Mouse (Mus musculus) MEL (cell line): Measurements from ENCODE around the gene BC030870.

Experiments
- CTCF ChIP-seq, 3 experiments: IDR thresholded peaks in 2 of 3; conservative IDR thresholded peaks in 1 of 3; 2 replicates each; pipeline ENCODE4 v1.5.1; 2011 to 2012; ENCODE audit warnings: low read length in 3 of 3, low read depth in 2 of 3, mild to moderate bottlenecking in 2 of 3, improper control_type of control experiment in 1 of 3, inconsistent platforms in 1 of 3, mixed read lengths in 1 of 3, moderate library complexity in 1 of 3; ENCODE audit not compliant: control insufficient read depth in 1 of 3, insufficient read depth in 1 of 3, poor library complexity in 1 of 3, severe bottlenecking in 1 of 3
- ELF1 ChIP-seq: IDR thresholded peaks from 2 replicates; pipeline ENCODE4 v1.6.1; 2014; ENCODE audit warnings: low read depth, mild to moderate bottlenecking, inconsistent platforms, low read length, improper control_type of control experiment, moderate library complexity
- GATA1 ChIP-seq: IDR thresholded peaks from 2 replicates; pipeline ENCODE4 v1.6.1; 2011; ENCODE audit warnings: low read depth, low read length, improper control_type of control experiment
- MAX ChIP-seq: IDR thresholded peaks from 2 replicates; pipeline ENCODE4 v1.6.1; 2011; ENCODE audit warnings: low read length, improper control_type of control experiment
- MXI1 ChIP-seq: IDR thresholded peaks from 2 replicates; pipeline ENCODE4 v1.6.1; 2011; ENCODE audit warnings: mild to moderate bottlenecking, low read depth, low read length, improper control_type of control experiment
- NELFE ChIP-seq: IDR thresholded peaks from 2 replicates; pipeline ENCODE4 v1.6.1; 2011; ENCODE audit warnings: low read depth, low read length, improper control_type of control experiment
- POLR2A ChIP-seq, 2 experiments: IDR thresholded peaks; 2 replicates each; pipeline ENCODE4 v1.6.1; 2011 to 2012; ENCODE audit warnings: low read length in 2 of 2, mild to moderate bottlenecking in 2 of 2, control low read depth in 1 of 2, improper control_type of control experiment in 1 of 2, low read depth in 1 of 2, moderate library complexity in 1 of 2; ENCODE audit not compliant: control insufficient read depth in 1 of 2, insufficient read depth in 1 of 2, poor library complexity in 1 of 2
- RAD21 ChIP-seq: IDR thresholded peaks from 2 replicates; pipeline ENCODE4 v1.6.1; 2011; ENCODE audit warnings: mild to moderate bottlenecking, low read depth, low read length, improper control_type of control experiment
- SIN3A ChIP-seq: IDR thresholded peaks from 2 replicates; pipeline ENCODE4 v1.6.1; 2012; ENCODE audit warnings: low read length, improper control_type of control experiment, inconsistent platforms
- SMC3 ChIP-seq: IDR thresholded peaks from 2 replicates; pipeline ENCODE4 v1.6.1; 2011; ENCODE audit warnings: low read depth, low read length, improper control_type of control experiment
- TCF12 ChIP-seq: IDR thresholded peaks from 2 replicates; pipeline ENCODE4 v1.6.1; 2014; ENCODE audit warnings: low read depth, mild to moderate bottlenecking, inconsistent platforms, low read length, improper control_type of control experiment, moderate library complexity
- USF2 ChIP-seq, 2 experiments: IDR thresholded peaks; 2 replicates each; pipeline ENCODE4 v1.6.1; 2011 to 2012; ENCODE audit warnings: improper control_type of control experiment in 2 of 2, low read length in 2 of 2, borderline replicate concordance in 1 of 2, inconsistent platforms in 1 of 2, low read depth in 1 of 2, mild to moderate bottlenecking in 1 of 2; ENCODE audit not compliant: insufficient read depth in 1 of 2
- ZKSCAN1 ChIP-seq: IDR thresholded peaks from 2 replicates; pipeline ENCODE4 v1.6.1; 2012; ENCODE audit warnings: low read depth, mild to moderate bottlenecking, inconsistent platforms, low read length, improper control_type of control experiment, moderate library complexity

DNA sequence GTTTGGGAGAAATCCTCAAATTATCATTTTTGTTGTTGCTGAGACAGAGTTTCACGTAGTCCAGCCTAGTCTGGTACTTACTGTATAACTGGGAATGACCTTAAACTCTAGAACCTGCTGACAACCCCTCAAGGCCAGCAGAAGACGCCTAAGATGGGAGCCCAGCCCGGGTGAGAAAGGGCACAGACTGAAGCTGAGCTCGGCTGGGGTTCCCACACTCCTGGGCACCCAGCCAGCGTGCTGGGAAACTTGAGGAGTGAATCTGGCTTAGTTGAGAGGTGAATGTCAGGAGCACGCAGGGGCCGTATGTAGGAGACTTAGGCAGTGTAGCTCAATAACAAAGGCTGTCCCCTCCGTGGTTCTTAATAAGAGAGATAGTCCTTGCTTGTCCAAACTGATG is 41.7 kb downstream of the BC030870 start:
- TF ChIP-seq SIN3A (no peak), MXI1 (no peak), CTCF (IDR thresholded peaks at IDR 0.05 in 2 of 3, conservative IDR thresholded peaks at IDR 0.05 in 1 of 3; ENCODE audit: control insufficient read depth in 1 of 3, insufficient read depth in 1 of 3, low read depth in 2 of 3, low read length in 3 of 3, poor library complexity in 1 of 3, severe bottlenecking in 1 of 3) (no peak), RAD21 (no peak), GATA1 (no peak), POLR2A (IDR thresholded peaks at IDR 0.05; ENCODE audit: control insufficient read depth in 1 of 2, insufficient read depth in 1 of 2, low read depth in 1 of 2, low read length in 2 of 2, poor library complexity in 1 of 2) (no peak), TCF12 (no peak), NELFE (no peak), ELF1 (no peak), ZKSCAN1 (no peak), SMC3 (no peak), USF2 (IDR thresholded peaks at IDR 0.05; ENCODE audit: borderline replicate concordance in 1 of 2, insufficient read depth in 1 of 2, low read depth in 1 of 2, low read length in 2 of 2) (no peak), MAX (no peak)
